Mouse (Mus musculus) retina, adult 2 months (tissue): ENCODE measurements around the gene Cpd.
A peak's percentile ranks its signal among the peaks of the same experiment; 100 is the strongest.

Source experiments
- DNase-seq: peaks from one replicate; pipeline ENCODE4 v3.0.0-alpha.2; 2012; ENCODE audit warnings: low read depth, low spot score

Gene Cpd

DNA sequence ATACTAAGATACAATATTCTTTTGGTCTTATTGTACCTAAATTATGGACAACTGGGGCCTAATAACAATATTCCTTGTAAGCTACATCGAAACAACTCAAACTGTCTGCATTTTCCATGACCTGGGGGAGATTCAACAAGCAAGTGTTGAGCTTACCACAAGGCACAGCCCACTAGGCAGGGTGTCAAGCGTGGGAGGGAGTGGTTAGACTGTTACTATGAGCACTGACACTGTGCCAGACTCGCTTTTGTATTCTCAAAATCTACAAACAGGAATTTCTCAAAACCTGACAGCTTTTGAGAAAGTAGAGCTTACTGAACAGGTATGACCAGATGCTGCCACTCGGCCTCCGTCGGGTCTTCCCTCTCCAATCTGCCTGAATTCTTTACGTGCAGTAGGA, 55.5 kb downstream of the Cpd start:
- no peak for DNase-seq

DNA sequence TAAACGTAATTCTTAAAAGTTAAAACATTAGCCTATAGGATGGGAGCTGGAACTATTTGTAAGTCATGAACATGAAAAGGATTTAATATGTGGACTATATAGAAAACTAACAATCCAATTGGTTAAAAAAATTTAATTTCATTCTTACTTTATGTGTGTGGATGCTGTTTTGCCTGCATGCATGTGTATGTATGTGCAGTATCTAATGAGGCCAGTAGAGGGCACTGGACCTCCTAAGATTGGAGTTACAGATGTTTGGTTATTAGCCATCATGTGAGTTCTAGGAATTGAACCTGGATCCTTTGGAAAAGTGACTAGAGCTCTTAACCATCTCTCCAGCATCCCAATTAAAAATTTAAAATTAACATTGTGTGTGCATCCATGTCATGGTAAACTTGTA, 57.6 kb downstream of the Cpd start:
- peak; percentile 53 for DNase-seq

DNA sequence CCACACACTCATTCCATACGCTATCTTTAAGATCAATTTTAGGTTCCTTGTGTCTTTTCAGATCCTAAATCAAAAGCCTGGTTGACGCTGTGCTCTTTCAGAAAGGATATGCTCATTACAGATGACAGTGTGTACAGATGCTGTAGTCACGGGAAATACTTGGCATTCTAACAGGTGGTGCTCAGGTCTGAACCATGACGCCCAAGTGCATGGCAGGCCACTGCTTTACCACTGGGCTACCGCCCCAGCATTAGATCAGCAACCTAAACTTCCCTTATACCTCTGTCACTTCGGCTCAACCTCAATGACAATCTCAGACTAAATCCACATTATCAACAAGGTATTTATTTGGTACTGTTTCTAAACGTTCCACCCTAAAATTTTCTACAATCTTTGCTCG, 71.3 kb downstream of the Cpd start:
- no peak for DNase-seq

DNA sequence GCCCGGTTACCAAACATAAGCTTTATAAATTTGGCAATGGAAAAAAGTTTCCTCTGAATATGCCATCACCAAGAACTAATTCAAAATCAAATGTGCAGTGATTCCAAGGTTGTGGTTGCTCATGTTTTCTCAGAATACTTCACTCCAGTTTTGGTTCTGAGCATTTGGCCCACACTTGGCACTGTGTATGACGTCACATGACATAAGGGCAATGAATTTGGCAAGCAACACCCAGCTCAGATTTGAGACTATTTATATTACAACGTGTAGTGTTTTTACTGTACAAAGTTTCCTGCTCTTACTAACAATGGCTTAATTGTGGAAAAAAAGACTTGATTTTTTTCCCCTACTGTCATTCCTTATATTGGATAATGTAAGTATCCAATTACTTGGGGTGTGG, 73.0 kb downstream of the Cpd start:
- DNase-seq, result no peak

DNA sequence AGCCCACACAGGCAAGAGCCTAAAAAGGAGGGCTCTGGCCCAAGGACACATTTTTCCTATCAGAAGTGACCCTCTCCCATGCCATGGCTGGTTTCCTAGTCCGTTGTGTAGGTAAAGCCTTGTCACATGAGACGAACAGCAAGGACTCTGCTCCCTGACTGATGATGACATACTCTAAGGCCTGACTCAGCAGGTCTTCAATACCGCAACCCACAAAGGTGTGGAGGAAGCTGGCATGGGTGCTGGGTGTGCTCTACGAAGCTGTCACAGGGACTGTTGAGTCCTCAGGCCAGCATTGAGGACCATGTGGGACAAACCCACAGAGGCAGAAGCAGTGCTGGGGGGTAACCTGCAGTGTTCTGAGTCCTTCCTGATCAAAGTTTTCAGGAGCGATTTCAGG, 76.3 kb downstream of the Cpd start:
- DNase-seq, result no peak

DNA sequence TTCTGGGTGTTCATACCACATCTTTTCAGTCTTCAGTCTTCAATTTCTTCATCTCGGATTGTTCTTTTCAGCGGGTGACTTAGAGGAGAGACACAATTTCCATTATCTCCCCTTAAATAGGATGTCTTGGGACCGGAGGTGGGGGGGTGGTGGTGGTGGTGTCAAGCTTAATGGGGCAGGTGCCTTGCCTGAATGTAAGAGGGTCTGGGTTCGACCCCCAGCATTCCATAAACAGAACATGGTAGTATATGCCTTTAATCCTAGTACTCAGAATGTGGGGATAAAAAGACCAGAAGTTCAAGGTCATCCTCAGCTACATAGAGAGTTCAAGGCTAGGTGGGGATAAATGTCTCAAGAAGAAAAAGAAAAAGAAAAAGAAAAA, 83.1 kb downstream of the Cpd start:
- DNase-seq, result no peak

DNA sequence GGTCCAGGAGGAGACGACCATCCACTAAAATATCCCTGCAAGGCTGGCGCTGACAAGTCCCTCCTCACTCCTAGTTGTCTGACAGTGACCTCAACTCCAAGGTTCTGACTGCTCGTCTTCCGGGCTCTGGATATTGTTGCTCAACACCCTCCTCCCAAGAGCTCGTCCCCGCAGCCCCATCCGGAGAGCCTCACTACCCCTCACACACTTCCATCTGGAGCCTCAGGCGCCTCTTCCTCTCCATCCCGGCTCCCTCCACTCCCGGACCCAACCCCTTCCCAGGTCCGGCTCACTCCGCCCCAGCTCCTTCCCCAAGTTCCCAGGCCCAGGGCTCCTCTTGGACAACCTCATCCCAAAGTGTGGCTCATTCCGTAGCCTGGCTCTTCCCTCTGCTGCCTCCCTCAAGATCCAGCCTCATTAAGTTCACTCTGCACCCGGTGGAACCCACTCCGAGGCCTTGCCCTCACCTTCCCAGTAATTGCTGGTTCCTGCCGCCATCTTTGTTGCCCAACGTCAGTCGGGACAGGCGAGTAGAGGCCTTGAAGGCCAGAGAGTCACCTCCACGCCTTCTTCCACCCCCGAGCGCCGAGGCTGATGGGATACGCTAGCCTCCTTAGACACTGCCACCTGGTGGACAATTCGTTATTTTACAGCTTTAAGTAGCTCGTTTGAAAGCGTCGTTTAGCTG, 83.6 kb downstream of the Cpd start, which contains the start of gene Gosr1:
Gene Gosr1 (minus strand): TSS at position 527 of the 688 bp plus-strand sequence.
- DNase-seq, result peak; percentile 93

DNA sequence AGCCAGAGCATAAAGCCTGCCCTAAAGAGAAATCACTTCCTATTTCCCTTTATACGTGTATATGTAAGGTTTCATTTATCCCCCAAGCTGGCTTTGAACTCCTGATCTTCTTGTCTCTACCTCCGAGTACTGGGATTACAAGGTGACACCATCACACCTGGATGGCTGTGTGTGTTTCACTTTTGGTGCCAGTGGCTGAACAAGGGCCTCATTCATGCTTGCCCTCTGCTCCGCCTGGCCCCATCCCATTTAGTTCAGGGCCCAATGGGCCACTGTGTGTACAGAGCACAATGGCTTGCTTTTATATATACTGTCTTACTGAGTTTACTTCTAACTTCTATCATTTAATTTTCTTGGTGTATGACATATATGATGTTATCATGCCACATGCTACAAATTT, 94.5 kb downstream of the Cpd start:
- DNase-seq, result no peak

DNA sequence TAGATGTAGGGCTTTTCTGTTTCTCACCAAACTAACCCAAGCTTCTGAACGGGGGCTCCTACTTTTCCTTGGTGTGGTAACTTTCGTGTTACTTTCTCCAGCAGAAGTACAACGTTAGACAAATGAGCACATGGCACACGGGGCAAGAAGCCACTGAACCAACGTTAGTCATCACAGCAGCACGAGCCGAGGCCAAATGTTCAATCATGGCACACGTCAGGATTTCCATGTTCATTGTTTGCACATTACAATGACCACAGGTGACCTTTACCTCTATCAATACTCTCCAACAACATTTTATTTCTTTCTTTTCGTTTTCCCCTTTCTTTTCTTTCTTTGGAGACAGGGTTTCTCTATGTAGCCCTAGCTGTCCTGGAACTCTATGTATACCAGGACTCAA, 98.0 kb downstream of the Cpd start:
- no peak for DNase-seq

DNA sequence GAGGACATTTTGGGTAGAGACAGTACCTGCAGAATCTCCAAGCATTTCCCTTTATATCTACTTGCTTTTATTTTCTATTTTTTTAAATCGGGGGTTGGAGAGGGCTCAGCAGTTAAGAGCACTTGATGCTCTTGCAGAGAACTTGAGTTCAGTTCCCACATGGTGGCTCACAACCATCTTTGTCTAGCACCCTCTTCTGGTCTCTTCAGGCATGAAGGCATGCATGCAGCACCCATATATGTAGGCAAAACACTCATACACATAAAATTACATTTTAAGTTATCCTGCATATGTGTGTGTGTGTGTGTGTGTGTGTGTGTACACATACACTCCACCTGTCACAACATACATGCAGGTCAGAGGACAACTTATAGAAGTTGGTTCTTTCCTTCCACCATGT, 100.9 kb downstream of the Cpd start:
- DNase-seq, result no peak

DNA sequence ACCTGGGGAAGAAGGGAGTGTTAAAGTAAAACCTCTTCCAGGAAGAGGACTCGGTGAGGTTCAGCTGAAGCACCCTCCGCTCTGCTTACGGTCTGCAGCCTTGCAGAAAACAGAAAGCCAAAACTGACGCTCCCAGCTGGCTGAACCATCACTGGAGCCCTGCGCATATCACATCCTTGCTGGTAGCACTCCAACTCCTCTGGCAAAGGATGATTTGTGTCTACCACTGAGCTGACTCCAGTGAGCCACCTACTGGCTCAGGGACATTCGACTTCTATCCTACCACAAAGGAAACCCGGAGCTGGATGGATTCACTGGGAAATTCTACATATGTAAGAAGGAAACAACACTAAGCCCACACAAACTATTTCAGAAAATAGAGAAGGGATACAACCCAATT, 102.3 kb downstream of the Cpd start:
- no peak for DNase-seq

DNA sequence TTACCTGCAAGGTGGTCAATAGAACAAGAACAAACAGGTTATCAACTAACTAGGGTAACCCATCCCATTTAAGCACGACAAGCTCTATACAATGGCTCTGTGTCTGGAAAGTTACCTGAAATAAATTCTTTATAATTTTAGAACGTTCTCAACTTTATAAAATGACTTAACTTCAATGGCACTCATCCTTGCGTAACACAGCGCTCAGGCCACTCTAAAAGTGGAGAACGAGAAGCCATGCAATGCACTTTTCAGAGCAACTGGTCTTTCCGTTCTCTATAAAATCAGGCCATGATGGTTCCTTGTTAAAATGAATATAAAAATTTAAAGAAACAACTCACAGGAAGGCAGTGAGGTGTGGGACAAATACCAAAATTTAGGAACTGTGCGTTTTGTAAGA, 104.3 kb downstream of the Cpd start:
- no peak for DNase-seq

DNA sequence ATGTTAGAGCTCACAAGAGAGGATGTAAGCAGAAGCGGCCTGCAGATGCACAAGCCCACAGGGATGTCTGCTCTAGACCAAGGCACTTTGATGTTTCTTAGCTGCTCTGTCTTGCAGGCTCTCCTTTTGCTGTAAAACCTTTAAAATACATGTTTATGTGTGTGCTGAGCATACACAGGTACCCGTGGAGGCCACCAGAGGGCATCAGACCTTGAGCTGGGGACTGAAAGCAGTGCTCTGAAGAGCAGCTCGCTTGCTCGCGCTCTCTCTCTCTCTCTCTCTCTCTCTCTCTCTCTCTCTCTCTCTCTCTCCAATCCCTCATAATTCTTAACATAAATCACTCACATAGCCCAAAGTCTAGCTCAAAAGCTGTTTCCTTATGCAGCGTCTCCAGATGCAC, 107.7 kb downstream of the Cpd start:
- DNase-seq, result no peak

DNA sequence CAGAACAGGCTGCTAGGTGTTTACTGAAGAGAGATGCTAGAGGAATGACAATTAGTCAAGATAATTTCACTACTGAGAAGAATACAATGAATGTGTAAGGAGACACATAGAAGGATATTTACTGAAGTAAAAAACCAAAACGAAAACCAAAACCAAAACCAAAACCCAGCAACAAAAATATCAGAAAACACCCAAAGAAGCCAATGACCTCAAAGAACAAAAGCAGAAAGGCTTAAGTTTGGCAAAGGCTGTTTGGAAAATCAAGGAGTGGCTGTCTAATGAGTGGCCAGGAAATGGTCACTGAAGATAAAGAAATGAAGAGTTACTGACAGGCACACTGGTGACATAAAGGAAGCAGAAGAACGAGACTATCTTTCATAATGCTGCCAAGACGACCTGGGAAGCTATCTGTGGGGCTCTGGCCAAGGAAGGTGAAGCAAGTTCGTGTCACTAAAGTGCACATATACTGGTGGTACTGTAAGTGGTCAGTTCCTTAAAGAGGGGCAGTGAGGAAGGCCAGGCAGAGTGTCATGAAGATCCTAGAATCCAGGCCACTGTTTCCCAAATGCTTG, 111.0 kb downstream of the Cpd start:
- DNase-seq, result no peak

DNA sequence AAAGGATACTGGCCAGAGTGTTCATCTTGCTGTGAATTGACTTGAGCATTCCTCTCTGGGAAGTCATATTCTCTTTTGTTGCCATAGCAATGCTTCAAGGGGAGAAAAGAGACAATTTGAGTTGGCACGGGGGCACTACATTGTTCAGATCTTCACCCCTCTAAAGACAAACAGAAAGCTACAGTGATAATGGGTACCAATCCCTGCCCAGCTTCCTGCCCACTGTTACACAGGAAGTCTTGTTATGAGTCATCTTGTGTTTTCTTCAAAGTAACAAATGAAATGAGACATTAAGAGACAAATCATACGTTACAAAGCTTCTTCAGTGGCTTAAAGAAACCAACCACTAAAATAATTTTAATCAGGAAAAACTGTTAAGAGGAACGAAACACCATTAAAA, 112.3 kb downstream of the Cpd start:
- DNase-seq, result no peak

DNA sequence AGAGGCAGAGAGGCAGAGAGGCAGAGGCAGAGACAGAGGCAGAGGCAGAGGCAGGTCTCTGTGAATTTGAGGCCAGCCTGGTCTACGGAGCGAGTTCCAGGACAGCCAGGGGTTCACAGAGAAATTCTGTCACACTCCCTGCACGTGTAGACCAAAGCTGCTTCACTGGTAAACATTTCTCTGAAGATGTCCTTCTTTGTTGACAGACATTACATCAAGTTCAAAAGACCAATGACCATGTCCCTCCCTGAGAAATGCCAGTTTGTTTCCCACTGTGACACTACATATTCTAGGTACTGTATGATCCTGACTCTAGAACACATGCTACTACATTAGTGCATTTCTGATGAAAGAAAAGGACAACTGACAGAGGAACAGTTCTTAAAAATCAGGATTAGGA, 116.2 kb downstream of the Cpd start:
- DNase-seq, result no peak
